Mouse (Mus musculus): ENCODE results near the gene Ptpn1. TPM values are rescaled to one million over a fixed set of nuclear protein-coding genes. Genes with fewer than 3 reads are reported as not detected.

Ptpn1 gene
- polyA plus RNA-seq, 1 experiment from 2014 or later: 49.7 TPM

DNA sequence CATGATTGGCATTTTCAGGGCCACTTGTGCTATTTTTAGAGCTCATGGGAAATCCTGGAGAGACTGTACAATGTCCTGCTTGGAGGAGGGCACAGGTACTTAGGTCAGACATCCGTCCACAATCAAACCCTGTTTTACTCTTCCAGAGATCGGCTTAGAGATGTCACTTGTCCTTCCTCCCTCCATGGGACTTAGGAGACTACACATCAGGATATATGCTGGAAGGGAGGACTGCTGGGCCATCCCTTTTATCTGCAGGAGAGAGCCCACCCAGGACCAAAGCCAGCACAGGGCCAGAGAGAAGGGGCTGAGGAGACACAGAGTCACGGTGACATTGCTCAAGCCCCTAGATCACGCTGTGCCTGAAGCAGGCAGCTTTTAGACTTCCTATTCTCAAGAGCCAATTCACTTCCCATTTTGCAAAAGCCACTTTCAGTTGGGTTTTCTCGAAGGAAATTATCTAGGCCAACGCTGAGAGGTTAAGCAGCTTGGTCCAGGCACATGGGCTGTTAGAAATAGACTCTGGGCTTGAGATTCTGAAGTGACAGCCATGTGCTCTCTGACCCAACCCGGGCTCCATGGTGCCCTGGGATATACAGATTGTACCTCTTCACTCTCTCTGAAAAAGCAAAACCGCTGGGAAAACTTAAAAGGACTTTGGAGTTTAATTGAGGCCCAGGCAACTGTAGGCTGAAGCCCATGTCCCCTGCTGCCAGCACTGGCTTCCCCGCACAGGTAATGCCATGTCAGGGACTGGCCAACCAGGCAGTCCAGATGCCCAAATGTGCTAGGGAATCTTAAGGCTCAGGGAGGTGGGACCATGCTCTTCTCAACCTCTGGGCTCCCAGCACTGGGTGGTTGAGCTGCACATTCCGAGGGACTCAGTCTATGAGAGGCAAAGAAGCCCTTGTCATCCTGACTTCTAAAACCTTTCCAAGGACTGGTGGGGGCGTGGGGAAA, 5.7 kb upstream of the Ptpn1 start:
- H3K36me3 ChIP-seq (ENCODE audit: control insufficient read depth, insufficient read depth, low read length): no peaks in the 10 kb centered on the region
- no peaks in the 10 kb centered on the region for H3K9me3 ChIP-seq (ENCODE audit: control insufficient read depth, low read length)
- DNase-seq (ENCODE audit: low spot score) (no peak), ATAC-seq (ENCODE audit: low read depth) (no peak)
- WGBS: 84% methylated on average over 11 of the region's 11 CpGs
- H3K4me3 ChIP-seq (ENCODE audit: low read depth, low read length): no peak overlapping the region
- peak overlapping the region; percentile 88; the same call in 1 of the 2 replicates for H3K27ac ChIP-seq (replicated peaks; ENCODE audit: low read depth, low read length)
- no peaks in the 10 kb centered on the region for H3K27me3 ChIP-seq (replicated peaks; ENCODE audit: control insufficient read depth, insufficient read depth, low read length)
- peaks cover 8% of the 10 kb centered on the region; the same call in 1 of the 2 replicates for H3K4me1 ChIP-seq (ENCODE audit: control insufficient read depth, insufficient read depth, low read length)
- H3K9ac ChIP-seq (ENCODE audit: low read depth, low read length): no peak overlapping the region
- H3K4me2 ChIP-seq (ENCODE audit: low read depth, low read length): 0 out of 2 replicates have a peak overlapping the region, but pooled peaks have one; percentile 89

DNA sequence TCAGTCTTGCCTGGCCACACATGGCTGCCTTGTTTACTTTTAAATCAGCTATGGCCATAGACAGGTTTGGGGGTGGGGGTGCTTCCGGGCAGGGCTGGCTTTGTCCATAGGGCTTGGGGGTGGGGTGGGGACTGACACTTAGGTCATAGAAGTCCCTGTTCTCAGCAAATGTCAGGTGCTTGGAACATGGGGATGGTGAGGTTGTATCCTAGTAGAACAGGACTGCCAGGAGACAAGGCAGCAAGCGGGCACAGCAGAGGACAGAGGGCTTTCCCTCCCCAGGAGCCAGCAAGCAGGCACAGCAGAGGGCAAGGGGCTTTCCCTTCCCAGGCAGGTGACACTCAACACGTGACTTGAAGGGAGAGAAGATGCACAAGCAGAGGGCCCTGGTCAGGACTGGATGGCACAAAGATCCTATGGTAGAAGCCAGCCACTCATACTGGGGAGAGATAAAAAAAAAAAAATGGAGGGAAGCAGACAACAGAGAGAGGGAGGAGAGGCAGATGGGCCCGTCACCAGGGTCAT, 3.8 kb upstream of the Ptpn1 start:
- Histone ChIP-seq H3K4me3 (ENCODE audit: low read depth, low read length) (no peak overlapping the region), H3K4me1 (ENCODE audit: control insufficient read depth, insufficient read depth, low read length) (peaks cover 16% of the 10 kb centered on the region), H3K4me2 (ENCODE audit: low read depth, low read length) (no peak overlapping the region), H3K9me3 (ENCODE audit: control insufficient read depth, low read length) (no peaks in the 10 kb centered on the region), H3K27ac (replicated peaks; ENCODE audit: low read depth, low read length) (no peak overlapping the region), H3K27me3 (replicated peaks; ENCODE audit: control insufficient read depth, insufficient read depth, low read length) (no peaks in the 10 kb centered on the region), H3K9ac (ENCODE audit: low read depth, low read length) (no peak overlapping the region), H3K36me3 (ENCODE audit: control insufficient read depth, insufficient read depth, low read length) (no peaks in the 10 kb centered on the region)
- no peak for ATAC-seq (ENCODE audit: low read depth)
- WGBS: 69% methylated on average over 4 of the region's 4 CpGs
- no peak for DNase-seq (ENCODE audit: low spot score)

DNA sequence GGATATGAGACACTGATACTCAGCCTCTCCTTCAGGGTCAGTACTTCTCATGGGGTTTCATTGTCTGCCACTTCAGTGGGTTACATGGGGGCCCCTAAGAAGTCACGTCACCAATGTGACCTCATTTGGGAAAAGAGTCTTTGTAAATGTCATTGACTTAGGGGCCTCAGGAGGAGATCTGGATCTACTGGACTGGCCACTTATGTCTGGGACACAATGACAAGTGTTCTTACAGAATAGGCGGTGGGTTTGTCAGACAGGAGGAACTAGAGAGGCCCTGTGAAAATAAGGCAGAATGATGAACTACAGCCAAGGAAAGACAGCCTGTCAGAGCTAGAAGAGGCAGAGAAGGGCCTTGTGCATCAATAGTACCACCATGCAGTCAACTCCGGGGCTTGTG, 2.9 kb upstream of the Ptpn1 start:
- WGBS: 76% methylated on average over 3 of the region's 3 CpGs
- H3K27ac ChIP-seq (replicated peaks; ENCODE audit: low read depth, low read length): no peak overlapping the region
- DNase-seq (ENCODE audit: low spot score) (no peak), ATAC-seq (ENCODE audit: low read depth) (no peak)
- H3K9ac ChIP-seq (ENCODE audit: low read depth, low read length): no peak overlapping the region
- H3K9me3 ChIP-seq (ENCODE audit: control insufficient read depth, low read length): no peaks in the 10 kb centered on the region
- H3K4me2 ChIP-seq (ENCODE audit: low read depth, low read length): no peak overlapping the region
- H3K4me1 ChIP-seq (ENCODE audit: control insufficient read depth, insufficient read depth, low read length): peaks cover 22% of the 10 kb centered on the region
- H3K36me3 ChIP-seq (ENCODE audit: control insufficient read depth, insufficient read depth, low read length): no peaks in the 10 kb centered on the region
- H3K4me3 ChIP-seq (ENCODE audit: low read depth, low read length): no peak overlapping the region
- no peaks in the 10 kb centered on the region for H3K27me3 ChIP-seq (replicated peaks; ENCODE audit: control insufficient read depth, insufficient read depth, low read length)

DNA sequence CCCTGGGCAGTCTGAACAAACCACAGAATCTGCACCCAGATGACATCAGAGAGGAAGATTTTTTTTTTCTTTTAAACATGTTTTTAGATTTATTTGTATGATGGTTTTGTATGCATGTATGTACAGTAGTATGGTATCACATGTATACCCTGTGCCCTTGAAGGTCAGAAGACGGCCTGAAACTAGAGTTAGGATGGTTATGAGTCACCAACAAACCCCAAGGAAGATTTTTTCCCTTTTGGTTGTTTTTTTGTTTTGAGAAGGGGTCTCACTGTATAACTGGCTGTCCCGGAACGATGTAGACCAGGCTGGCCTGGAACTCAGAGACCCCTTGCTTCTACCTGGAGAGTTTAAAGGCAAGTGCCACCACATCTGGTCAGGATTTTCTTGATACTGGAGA, 882 bp upstream of the Ptpn1 start:
- ATAC-seq (ENCODE audit: low read depth) (no peak), DNase-seq (ENCODE audit: low spot score) (no peak)
- no peaks in the 10 kb centered on the region for H3K36me3 ChIP-seq (ENCODE audit: control insufficient read depth, insufficient read depth, low read length)
- H3K4me1 ChIP-seq (ENCODE audit: control insufficient read depth, insufficient read depth, low read length): peaks cover 16% of the 10 kb centered on the region; the same call in 1 of the 2 replicates
- peak overlapping the region; percentile 80 for H3K4me2 ChIP-seq (ENCODE audit: low read depth, low read length)
- no peaks in the 10 kb centered on the region for H3K9me3 ChIP-seq (ENCODE audit: control insufficient read depth, low read length)
- no peak overlapping the region for H3K27ac ChIP-seq (replicated peaks; ENCODE audit: low read depth, low read length)
- 94% methylated on average over 3 of the region's 3 CpGs for WGBS
- H3K4me3 ChIP-seq (ENCODE audit: low read depth, low read length): peak overlapping the region; percentile 88; the same call in 1 of the 2 replicates
- no peak overlapping the region for H3K9ac ChIP-seq (ENCODE audit: low read depth, low read length)
- H3K27me3 ChIP-seq (replicated peaks; ENCODE audit: control insufficient read depth, insufficient read depth, low read length): no peaks in the 10 kb centered on the region

DNA sequence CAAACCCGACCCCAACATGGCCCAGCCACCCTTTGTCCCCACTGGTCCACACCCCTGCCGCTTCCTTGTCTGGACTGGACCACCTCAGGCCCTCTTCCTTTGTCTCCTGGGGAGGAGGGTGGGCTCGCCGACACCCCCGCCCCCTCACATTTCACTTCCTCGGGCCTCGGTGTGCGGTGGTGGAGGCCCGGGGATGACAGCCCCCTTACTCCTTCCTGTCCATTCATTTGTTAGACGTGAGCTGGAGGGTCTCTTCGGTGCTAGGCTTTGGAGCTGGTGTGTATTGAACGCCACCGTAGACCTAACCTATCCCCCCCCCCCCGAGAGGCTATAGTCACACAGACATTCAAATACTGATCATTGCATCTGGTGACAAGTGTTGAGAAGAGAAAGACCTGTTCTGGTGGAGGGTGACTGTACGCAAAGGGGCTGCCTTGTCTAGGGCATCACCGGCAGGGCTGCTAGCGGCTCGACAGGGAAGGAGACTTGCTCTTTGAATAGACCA, 922 bp downstream of the Ptpn1 start:
- under 1% methylated on average over 17 of the region's 18 CpGs for WGBS
- Histone ChIP-seq H3K27me3 (replicated peaks; ENCODE audit: control insufficient read depth, insufficient read depth, low read length) (no peaks in the 10 kb centered on the region), H3K4me1 (ENCODE audit: control insufficient read depth, insufficient read depth, low read length) (peaks cover 16% of the 10 kb centered on the region; the same call in 1 of the 2 replicates), H3K4me2 (ENCODE audit: low read depth, low read length) (peak overlapping the region; percentile 80), H3K4me3 (ENCODE audit: low read depth, low read length) (peak overlapping the region; percentile 88), H3K9me3 (ENCODE audit: control insufficient read depth, low read length) (no peaks in the 10 kb centered on the region), H3K36me3 (ENCODE audit: control insufficient read depth, insufficient read depth, low read length) (no peaks in the 10 kb centered on the region), H3K27ac (replicated peaks; ENCODE audit: low read depth, low read length) (peak overlapping the region; percentile 85; the same call in 1 of the 2 replicates), H3K9ac (ENCODE audit: low read depth, low read length) (peak overlapping the region; percentile 86)
- ATAC-seq (ENCODE audit: low read depth): peak; percentile 54
- DNase-seq (ENCODE audit: low spot score): no peak

DNA sequence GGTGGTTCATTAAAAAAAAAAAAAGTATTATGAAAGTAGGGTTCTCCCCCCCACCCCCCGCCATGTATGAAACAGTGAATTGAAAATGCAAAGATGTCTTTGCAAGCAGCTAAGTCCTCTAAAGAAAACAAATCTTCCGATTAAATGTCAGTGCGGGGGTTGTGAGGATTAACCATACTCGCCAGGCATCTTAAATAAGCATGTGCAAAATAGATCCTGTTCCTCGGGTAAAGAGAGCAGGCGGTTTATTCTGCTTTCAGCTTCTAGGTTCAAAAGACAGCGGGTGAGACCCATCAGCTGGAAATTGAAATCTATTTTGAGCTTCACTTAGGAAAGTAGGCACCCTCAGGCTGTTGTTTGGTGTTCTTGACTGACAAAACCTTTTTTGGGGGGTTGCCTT, 1.5 kb downstream of the Ptpn1 start:
- WGBS: 24% methylated on average over 7 of the region's 7 CpGs
- ATAC-seq (ENCODE audit: low read depth): no peak
- peak; percentile 41 for DNase-seq (ENCODE audit: low spot score)
- H3K27ac ChIP-seq (replicated peaks; ENCODE audit: low read depth, low read length): no peak overlapping the region
- no peaks in the 10 kb centered on the region for H3K27me3 ChIP-seq (replicated peaks; ENCODE audit: control insufficient read depth, insufficient read depth, low read length)
- H3K4me1 ChIP-seq (ENCODE audit: control insufficient read depth, insufficient read depth, low read length): peaks cover 16% of the 10 kb centered on the region; the same call in 1 of the 2 replicates
- H3K36me3 ChIP-seq (ENCODE audit: control insufficient read depth, insufficient read depth, low read length): no peaks in the 10 kb centered on the region
- no peaks in the 10 kb centered on the region for H3K9me3 ChIP-seq (ENCODE audit: control insufficient read depth, low read length)
- peak overlapping the region; percentile 80 for H3K4me2 ChIP-seq (ENCODE audit: low read depth, low read length)
- peak overlapping the region; percentile 88 for H3K4me3 ChIP-seq (ENCODE audit: low read depth, low read length)
- peak overlapping the region; percentile 86 for H3K9ac ChIP-seq (ENCODE audit: low read depth, low read length)

DNA sequence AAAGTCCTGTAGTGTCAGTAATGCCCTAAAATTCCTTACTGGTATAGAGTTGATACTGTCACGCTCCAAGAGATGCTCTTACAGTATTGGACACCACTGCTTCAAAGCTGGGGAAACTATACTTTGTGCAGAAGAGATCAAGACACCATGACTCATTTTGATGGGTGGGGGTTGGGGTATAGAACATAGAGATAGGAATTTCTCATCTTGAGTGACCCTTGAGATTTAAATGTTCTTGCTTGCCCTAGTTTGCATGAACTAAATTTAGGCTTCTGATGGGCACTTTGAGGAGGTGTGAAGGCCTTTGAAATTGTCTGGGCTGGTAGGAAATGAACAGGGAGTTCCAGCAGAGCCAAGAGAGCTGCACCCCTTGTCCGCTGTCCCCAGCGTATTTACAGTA, 4.1 kb downstream of the Ptpn1 start:
- Histone ChIP-seq H3K4me3 (ENCODE audit: low read depth, low read length) (no peak overlapping the region), H3K27me3 (replicated peaks; ENCODE audit: control insufficient read depth, insufficient read depth, low read length) (no peaks in the 10 kb centered on the region), H3K4me2 (ENCODE audit: low read depth, low read length) (no peak overlapping the region), H3K9me3 (ENCODE audit: control insufficient read depth, low read length) (no peaks in the 10 kb centered on the region), H3K9ac (ENCODE audit: low read depth, low read length) (no peak overlapping the region), H3K4me1 (ENCODE audit: control insufficient read depth, insufficient read depth, low read length) (peaks cover 26% of the 10 kb centered on the region), H3K27ac (replicated peaks; ENCODE audit: low read depth, low read length) (no peak overlapping the region), H3K36me3 (ENCODE audit: control insufficient read depth, insufficient read depth, low read length) (no peaks in the 10 kb centered on the region)
- 85% methylated on average over 3 of the region's 3 CpGs for WGBS
- no peak for DNase-seq (ENCODE audit: low spot score)
- ATAC-seq (ENCODE audit: low read depth): no peak

DNA sequence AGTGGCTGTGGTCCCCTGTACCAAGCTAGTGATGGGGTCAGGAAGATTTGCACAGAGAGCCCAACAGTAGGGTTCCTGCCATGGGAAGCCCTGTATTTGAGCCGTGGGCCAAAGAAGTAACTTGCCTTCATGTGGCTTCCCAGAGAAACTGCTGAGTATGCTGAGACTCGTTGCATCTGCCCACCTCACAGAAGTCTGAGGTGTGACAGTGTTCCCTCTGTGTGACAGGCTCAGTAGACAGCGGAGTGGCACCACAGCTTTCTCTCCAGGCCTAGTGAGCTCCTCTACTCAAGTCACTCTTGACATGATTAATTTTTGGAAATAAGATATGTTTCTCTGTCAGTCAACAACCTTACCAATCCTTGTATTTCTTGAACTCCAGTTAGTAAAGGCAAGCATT, 6.9 kb downstream of the Ptpn1 start:
- ATAC-seq (ENCODE audit: low read depth) (no peak), DNase-seq (ENCODE audit: low spot score) (no peak)
- 52% methylated on average over 3 of the region's 3 CpGs for WGBS
- Histone ChIP-seq H3K4me2 (ENCODE audit: low read depth, low read length) (no peak overlapping the region), H3K4me3 (ENCODE audit: low read depth, low read length) (no peak overlapping the region), H3K9me3 (ENCODE audit: control insufficient read depth, low read length) (no peaks in the 10 kb centered on the region), H3K27ac (replicated peaks; ENCODE audit: low read depth, low read length) (no peak overlapping the region), H3K27me3 (replicated peaks; ENCODE audit: control insufficient read depth, insufficient read depth, low read length) (no peaks in the 10 kb centered on the region), H3K36me3 (ENCODE audit: control insufficient read depth, insufficient read depth, low read length) (no peaks in the 10 kb centered on the region), H3K9ac (ENCODE audit: low read depth, low read length) (no peak overlapping the region), H3K4me1 (ENCODE audit: control insufficient read depth, insufficient read depth, low read length) (peaks cover 36% of the 10 kb centered on the region)

Measured in embryonic facial prominence, embryonic 14.5 days (tissue).